Mouse (Mus musculus): ENCODE results near the gene Dpm2. TPM values are rescaled to one million over a fixed set of nuclear protein-coding genes. Genes with fewer than 3 reads are reported as not detected.

Gene Dpm2
- polyA plus RNA-seq, 1 experiment from 2014 or later = 107 TPM

DNA sequence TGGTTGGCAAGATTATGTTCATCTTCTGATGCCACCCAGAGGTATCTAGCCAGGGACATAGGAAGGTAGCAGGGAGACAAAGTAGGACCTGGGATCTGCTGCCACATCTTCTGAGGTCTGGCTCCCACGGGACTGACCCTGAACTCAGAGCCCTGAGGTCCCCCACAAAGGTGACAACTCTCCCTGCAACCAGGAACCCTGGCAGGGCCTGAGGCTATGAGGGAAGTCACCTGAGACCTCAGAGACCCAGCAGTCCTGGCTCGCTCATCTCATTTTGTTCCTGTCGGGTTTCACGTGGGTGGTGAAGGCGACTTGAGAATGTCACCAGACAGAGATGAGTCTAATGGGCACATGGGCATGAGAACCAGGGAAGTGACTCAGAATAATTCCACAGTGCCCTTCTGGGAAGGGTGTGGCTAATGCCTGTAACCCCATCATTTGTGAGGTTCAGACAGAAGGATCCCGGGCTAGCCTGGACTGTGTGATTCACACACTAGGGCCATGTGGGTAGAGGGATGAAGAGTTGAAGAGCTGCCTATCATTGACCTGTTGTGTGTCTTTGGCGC is 14.6 kb downstream of the Dpm2 start:
- Histone ChIP-seq H3K27ac (replicated peaks; ENCODE audit: low read depth, low read length) (no peak overlapping the region), H3K36me3 (ENCODE audit: control insufficient read depth, insufficient read depth, low read length) (0 out of 2 replicates have a peak, but pooled peaks cover 2% of the 10 kb centered on the region), H3K4me2 (ENCODE audit: low read depth, low read length) (no peak overlapping the region), H3K4me3 (ENCODE audit: low read depth, low read length) (no peak overlapping the region), H3K27me3 (replicated peaks; ENCODE audit: control insufficient read depth, insufficient read depth, low read length) (no peaks in the 10 kb centered on the region), H3K9me3 (ENCODE audit: control insufficient read depth, low read length) (no peaks in the 10 kb centered on the region), H3K4me1 (ENCODE audit: control insufficient read depth, insufficient read depth, low read length) (0 out of 2 replicates have a peak, but pooled peaks cover 10% of the 10 kb centered on the region), H3K9ac (ENCODE audit: low read depth, low read length) (no peak overlapping the region)
- DNase-seq (ENCODE audit: low spot score) (no peak), ATAC-seq (ENCODE audit: low read depth) (no peak)
- whole genome bisulfite sequencing = 79% methylated on average over 7 of the region's 7 CpGs

DNA sequence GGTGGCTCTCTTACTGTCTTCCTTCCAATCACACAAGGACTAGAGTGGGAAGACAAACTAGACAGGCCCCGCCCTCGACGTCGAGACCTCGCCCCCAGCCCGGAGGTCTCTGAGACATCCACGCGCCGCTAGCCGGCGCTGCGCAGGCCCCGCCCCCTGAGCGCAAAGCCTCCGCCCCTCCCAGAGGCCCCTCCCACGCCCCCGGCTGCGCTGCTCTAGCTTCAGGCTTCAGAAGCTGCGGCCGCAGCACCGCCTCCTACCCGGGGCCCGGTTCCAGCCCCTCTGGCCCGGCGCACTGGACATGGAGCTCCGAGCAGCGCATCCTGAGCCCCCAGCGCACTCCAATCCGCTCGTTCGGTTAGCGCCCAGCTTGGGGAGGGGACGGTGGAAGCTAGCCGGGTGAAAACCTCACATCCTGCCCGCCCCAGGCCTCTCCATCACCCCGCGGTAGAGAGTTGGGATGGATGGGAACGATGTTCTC is 16.3 kb downstream of the Dpm2 start, which contains the start of gene St6galnac4:
Gene St6galnac4, plus strand, starts transcription at position 225 of the 481 bp plus-strand sequence.
- no peaks in the 10 kb centered on the region for H3K27me3 ChIP-seq (replicated peaks; ENCODE audit: control insufficient read depth, insufficient read depth, low read length)
- H3K4me2 ChIP-seq (ENCODE audit: low read depth, low read length) = peak within 1 kb of the TSS; percentile 69

DNA sequence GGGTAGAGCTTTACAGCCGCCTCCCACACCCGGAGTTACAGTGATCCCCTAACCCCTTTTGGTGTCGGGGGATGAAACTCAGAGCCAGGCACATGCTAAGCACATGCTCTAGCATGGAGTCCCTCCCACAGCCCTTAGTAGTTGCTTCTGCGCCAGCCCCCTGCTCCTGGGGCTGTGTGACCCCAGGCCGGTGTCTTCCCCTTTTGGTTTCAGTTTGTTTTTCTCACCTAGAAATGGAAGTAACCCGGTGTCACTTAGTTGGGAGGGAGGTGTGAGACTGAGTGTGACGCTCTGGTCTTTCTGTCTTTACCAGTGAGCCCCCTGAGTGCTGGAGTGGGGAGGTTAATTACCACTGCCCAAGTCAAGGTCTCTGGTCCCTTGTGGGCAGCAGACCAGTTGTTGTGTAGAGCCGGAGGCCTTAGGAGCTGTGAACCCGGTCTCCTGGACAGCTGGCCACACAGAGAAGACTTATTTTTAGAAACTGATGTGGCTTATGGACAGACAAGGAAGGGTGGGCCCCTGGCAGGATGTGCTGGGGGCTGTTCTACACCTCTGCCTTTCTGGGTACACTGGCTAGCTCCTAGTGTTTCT is 17.2 kb downstream of the Dpm2 start:
- Histone ChIP-seq H3K27me3 (replicated peaks; ENCODE audit: control insufficient read depth, insufficient read depth, low read length) (no peaks in the 10 kb centered on the region), H3K4me3 (ENCODE audit: low read depth, low read length) (peak overlapping the region; percentile 59), H3K27ac (replicated peaks; ENCODE audit: low read depth, low read length) (no peak overlapping the region; the same call in 1 of the 2 replicates), H3K4me2 (ENCODE audit: low read depth, low read length) (peak overlapping the region; percentile 69), H3K9ac (ENCODE audit: low read depth, low read length) (peak overlapping the region; percentile 69), H3K9me3 (ENCODE audit: control insufficient read depth, low read length) (no peaks in the 10 kb centered on the region), H3K36me3 (ENCODE audit: control insufficient read depth, insufficient read depth, low read length) (0 out of 2 replicates have a peak, but pooled peaks cover 6% of the 10 kb centered on the region), H3K4me1 (ENCODE audit: control insufficient read depth, insufficient read depth, low read length) (0 out of 2 replicates have a peak, but pooled peaks cover 10% of the 10 kb centered on the region)
- DNase-seq (ENCODE audit: low spot score) = no peak
- 24% methylated on average over 9 of the region's 9 CpGs for WGBS
- ATAC-seq (ENCODE audit: low read depth) = no peak

More for the DNA sequence above, 16.3 kb downstream of the Dpm2 start, which contains the start of gene St6galnac4:
- Histone ChIP-seq H3K4me1 (ENCODE audit: control insufficient read depth, insufficient read depth, low read length) (0 out of 2 replicates have a peak, but pooled peaks cover 10% of the 10 kb centered on the region), H3K9ac (ENCODE audit: low read depth, low read length) (peak within 1 kb of the TSS; percentile 69), H3K36me3 (ENCODE audit: control insufficient read depth, insufficient read depth, low read length) (0 out of 2 replicates have a peak, but pooled peaks cover 6% of the 10 kb centered on the region), H3K27ac (replicated peaks; ENCODE audit: low read depth, low read length) (peak within 1 kb of the TSS; percentile 49; the same call in 1 of the 2 replicates), H3K4me3 (ENCODE audit: low read depth, low read length) (peak within 1 kb of the TSS; percentile 59), H3K9me3 (ENCODE audit: control insufficient read depth, low read length) (no peaks in the 10 kb centered on the region)
- peak; percentile 96 for DNase-seq (ENCODE audit: low spot score)
- peak; percentile 89 for ATAC-seq (ENCODE audit: low read depth)
- under 1% methylated on average over 32 of the region's 38 CpGs for WGBS

DNA sequence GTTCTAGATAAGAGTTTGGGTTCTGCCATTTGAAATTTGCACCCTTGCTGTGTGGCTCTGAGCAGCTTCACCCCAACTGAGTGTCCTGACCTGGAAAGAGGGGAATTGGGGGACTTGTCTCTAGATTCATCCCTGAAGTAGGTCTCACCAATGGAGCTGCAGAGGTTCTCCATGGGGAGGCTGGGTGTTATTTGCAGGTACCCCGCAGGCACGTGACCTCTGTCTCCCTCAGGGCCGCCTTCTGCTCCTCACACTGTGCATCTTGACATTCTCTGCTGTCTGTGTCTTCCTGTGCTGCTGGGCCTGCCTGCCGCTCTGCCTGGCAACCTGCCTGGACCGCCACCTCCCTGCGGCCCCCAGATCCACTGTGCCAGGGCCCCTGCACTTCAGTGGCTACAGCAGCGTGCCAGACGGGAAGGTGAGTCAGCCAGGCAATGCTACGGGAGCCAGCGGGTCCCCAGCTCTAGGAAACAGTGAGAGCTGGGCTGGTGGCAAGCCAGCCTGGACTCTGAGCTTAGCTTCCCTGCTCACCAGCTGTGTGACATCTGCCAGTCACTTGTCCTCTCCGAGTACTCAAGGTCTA is 18.6 kb downstream of the Dpm2 start:
- no peak for DNase-seq (ENCODE audit: low spot score)
- 52% methylated on average over 9 of the region's 11 CpGs for WGBS
- Histone ChIP-seq H3K9ac (ENCODE audit: low read depth, low read length) (peak overlapping the region; percentile 19; the same call in 1 of the 2 replicates), H3K27ac (replicated peaks; ENCODE audit: low read depth, low read length) (no peak overlapping the region), H3K36me3 (ENCODE audit: control insufficient read depth, insufficient read depth, low read length) (peaks cover 21% of the 10 kb centered on the region; the same call in 1 of the 2 replicates), H3K4me2 (ENCODE audit: low read depth, low read length) (peak overlapping the region; percentile 69; the same call in 1 of the 2 replicates), H3K4me1 (ENCODE audit: control insufficient read depth, insufficient read depth, low read length) (0 out of 2 replicates have a peak, but pooled peaks cover 10% of the 10 kb centered on the region), H3K9me3 (ENCODE audit: control insufficient read depth, low read length) (no peaks in the 10 kb centered on the region), H3K27me3 (replicated peaks; ENCODE audit: control insufficient read depth, insufficient read depth, low read length) (no peaks in the 10 kb centered on the region), H3K4me3 (ENCODE audit: low read depth, low read length) (no peak overlapping the region)
- no peak for ATAC-seq (ENCODE audit: low read depth)

DNA sequence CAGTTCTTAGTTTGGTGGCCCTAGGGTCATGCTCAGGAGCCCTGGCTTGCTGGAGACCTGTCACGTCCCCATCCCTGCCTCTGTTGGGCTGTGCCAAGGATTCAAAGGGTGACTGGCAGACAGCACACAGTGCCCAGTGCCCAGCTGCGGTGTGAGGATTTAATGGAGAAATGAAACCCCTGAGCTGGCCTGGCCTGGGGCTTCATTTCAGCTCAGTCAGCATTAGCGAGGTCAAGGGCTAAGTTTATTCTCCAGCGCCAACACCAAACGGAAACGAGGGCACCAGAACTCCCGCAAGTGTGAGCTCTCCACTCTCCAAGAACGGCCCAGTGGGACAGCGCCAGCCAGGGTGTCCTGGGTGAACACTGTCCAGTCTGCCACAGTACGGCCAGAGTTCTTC is 19.6 kb downstream of the Dpm2 start:
- H3K9me3 ChIP-seq (ENCODE audit: control insufficient read depth, low read length) = no peaks in the 10 kb centered on the region
- DNase-seq (ENCODE audit: low spot score) (no peak), ATAC-seq (ENCODE audit: low read depth) (no peak)
- peaks cover 29% of the 10 kb centered on the region; the same call in 1 of the 2 replicates for H3K36me3 ChIP-seq (ENCODE audit: control insufficient read depth, insufficient read depth, low read length)
- H3K27me3 ChIP-seq (replicated peaks; ENCODE audit: control insufficient read depth, insufficient read depth, low read length) = no peaks in the 10 kb centered on the region
- no peak overlapping the region for H3K9ac ChIP-seq (ENCODE audit: low read depth, low read length)
- H3K4me1 ChIP-seq (ENCODE audit: control insufficient read depth, insufficient read depth, low read length) = 0 out of 2 replicates have a peak, but pooled peaks cover 10% of the 10 kb centered on the region
- H3K4me3 ChIP-seq (ENCODE audit: low read depth, low read length) = no peak overlapping the region
- no peak overlapping the region for H3K4me2 ChIP-seq (ENCODE audit: low read depth, low read length)
- WGBS = 78% methylated on average over 10 of the region's 10 CpGs
- no peak overlapping the region for H3K27ac ChIP-seq (replicated peaks; ENCODE audit: low read depth, low read length)

DNA sequence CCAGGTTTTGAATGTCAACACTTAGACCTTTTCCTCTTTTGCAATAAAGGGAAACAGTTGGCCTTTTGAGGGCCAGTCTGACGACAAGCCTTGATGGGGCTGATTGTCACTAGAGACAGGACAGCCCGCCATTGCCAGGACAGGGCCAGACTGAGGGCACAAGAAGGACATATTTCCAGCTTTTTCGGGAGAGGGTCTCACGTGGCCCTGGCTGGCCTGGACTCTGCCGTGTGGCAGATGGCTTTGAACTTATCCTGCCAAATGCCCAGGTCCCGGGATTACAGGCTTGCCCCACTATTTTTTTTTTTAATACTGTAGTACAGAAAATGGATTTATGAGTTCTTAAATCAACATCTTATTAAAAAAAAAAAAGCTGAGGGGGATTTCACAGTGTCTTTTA is 20.6 kb downstream of the Dpm2 start:
- Histone ChIP-seq H3K4me3 (ENCODE audit: low read depth, low read length) (no peak overlapping the region), H3K4me2 (ENCODE audit: low read depth, low read length) (no peak overlapping the region), H3K27ac (replicated peaks; ENCODE audit: low read depth, low read length) (no peak overlapping the region), H3K9ac (ENCODE audit: low read depth, low read length) (no peak overlapping the region), H3K4me1 (ENCODE audit: control insufficient read depth, insufficient read depth, low read length) (0 out of 2 replicates have a peak, but pooled peaks cover 10% of the 10 kb centered on the region), H3K36me3 (ENCODE audit: control insufficient read depth, insufficient read depth, low read length) (peaks cover 37% of the 10 kb centered on the region; the same call in 1 of the 2 replicates), H3K9me3 (ENCODE audit: control insufficient read depth, low read length) (no peaks in the 10 kb centered on the region), H3K27me3 (replicated peaks; ENCODE audit: control insufficient read depth, insufficient read depth, low read length) (no peaks in the 10 kb centered on the region)
- no peak for DNase-seq (ENCODE audit: low spot score)
- 58% methylated on average over 6 of the region's 6 CpGs for WGBS
- ATAC-seq (ENCODE audit: low read depth) = no peak

DNA sequence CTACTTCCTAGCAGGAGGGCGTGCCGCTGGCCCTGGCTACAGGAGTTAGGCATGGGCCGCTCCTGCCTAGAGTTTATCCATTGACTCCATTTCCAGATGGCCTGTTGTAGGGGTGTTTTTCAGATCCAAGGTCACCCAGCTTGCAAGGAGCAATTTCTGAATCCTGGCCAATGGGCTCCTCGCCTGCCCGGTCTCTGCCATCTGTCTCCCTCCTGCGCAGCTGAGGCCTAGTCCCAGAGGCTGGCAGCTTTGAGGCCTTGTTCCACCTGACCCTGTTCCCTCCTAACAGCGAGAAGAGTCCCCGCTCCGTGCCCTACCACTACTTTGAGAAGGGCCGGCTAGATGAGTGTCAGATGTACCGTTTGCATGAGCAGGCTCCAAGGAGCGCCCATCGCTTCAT is 26.1 kb downstream of the Dpm2 start:
- H3K27me3 ChIP-seq (replicated peaks; ENCODE audit: control insufficient read depth, insufficient read depth, low read length) = no peaks in the 10 kb centered on the region
- H3K36me3 ChIP-seq (ENCODE audit: control insufficient read depth, insufficient read depth, low read length) = peaks cover 45% of the 10 kb centered on the region; the same call in 1 of the 2 replicates
- no peak overlapping the region for H3K27ac ChIP-seq (replicated peaks; ENCODE audit: low read depth, low read length)
- 87% methylated on average over 13 of the region's 13 CpGs for WGBS
- H3K4me1 ChIP-seq (ENCODE audit: control insufficient read depth, insufficient read depth, low read length) = peaks cover 5% of the 10 kb centered on the region; the same call in 1 of the 2 replicates
- H3K4me2 ChIP-seq (ENCODE audit: low read depth, low read length) = no peak overlapping the region
- no peak for ATAC-seq (ENCODE audit: low read depth)
- no peaks in the 10 kb centered on the region for H3K9me3 ChIP-seq (ENCODE audit: control insufficient read depth, low read length)
- no peak overlapping the region for H3K4me3 ChIP-seq (ENCODE audit: low read depth, low read length)
- no peak overlapping the region for H3K9ac ChIP-seq (ENCODE audit: low read depth, low read length)
- DNase-seq (ENCODE audit: low spot score) = no peak

DNA sequence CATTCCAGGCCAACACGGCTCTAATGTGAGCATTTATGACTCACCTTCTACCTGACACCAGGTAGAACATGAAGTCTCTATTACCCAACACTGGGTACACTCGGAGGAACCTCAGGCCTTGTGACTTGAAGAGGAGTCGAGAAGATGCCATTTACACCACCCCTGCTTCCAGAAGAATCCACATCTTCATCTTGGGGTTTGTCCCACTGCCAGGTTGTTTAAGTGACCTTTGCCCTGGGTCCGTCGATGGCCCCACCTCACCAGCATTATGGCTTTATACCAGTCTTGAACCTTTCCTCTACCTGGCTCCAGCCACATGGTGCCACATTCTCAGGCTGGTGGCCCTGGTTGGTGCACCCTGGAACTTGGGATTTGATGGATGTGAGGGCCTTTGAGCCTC is 26.6 kb downstream of the Dpm2 start:
- peaks cover 5% of the 10 kb centered on the region; the same call in 1 of the 2 replicates for H3K4me1 ChIP-seq (ENCODE audit: control insufficient read depth, insufficient read depth, low read length)
- ATAC-seq (ENCODE audit: low read depth) (no peak), DNase-seq (ENCODE audit: low spot score) (no peak)
- 93% methylated on average over 5 of the region's 5 CpGs for WGBS
- no peaks in the 10 kb centered on the region for H3K9me3 ChIP-seq (ENCODE audit: control insufficient read depth, low read length)
- no peaks in the 10 kb centered on the region for H3K27me3 ChIP-seq (replicated peaks; ENCODE audit: control insufficient read depth, insufficient read depth, low read length)
- no peak overlapping the region for H3K27ac ChIP-seq (replicated peaks; ENCODE audit: low read depth, low read length)
- no peak overlapping the region for H3K9ac ChIP-seq (ENCODE audit: low read depth, low read length)
- H3K36me3 ChIP-seq (ENCODE audit: control insufficient read depth, insufficient read depth, low read length) = peaks cover 45% of the 10 kb centered on the region; the same call in 1 of the 2 replicates
- H3K4me2 ChIP-seq (ENCODE audit: low read depth, low read length) = no peak overlapping the region
- no peak overlapping the region for H3K4me3 ChIP-seq (ENCODE audit: low read depth, low read length)
